Mouse (Mus musculus): ENCODE measurements around the gene Abca3. TPM values are rescaled to one million over a fixed set of nuclear protein-coding genes. Genes with fewer than 3 reads are reported as not detected.
"Not testable (repeated sequence)": the region's sequence is repeated elsewhere in the genome, so short reads cannot be mapped to it uniquely, and the experiment has no call there.

The Abca3 gene
- polyA plus RNA-seq, 1 experiment from 2014 or later: 14.1 TPM

GRCm38 (mm10) chr17:24442107-24442506 lies 90.4 kb downstream of the Abca3 start:
- no peak overlapping the region for H3K9ac ChIP-seq
- no peaks in the 10 kb centered on the region for H3K9me3 ChIP-seq (replicated peaks)
- H3K27ac ChIP-seq (replicated peaks): no peak overlapping the region
- 82% methylated on average over 14 of the region's 14 CpGs for WGBS (ENCODE audit: insufficient replicate concordance)
- ATAC-seq (ENCODE audit: insufficient read depth): no peak
- H3K4me3 ChIP-seq (replicated peaks): no peak overlapping the region
- peaks cover 84% of the 10 kb centered on the region for H3K36me3 ChIP-seq (replicated peaks)
- no peaks in the 10 kb centered on the region for H3K27me3 ChIP-seq
- H3K4me2 ChIP-seq: no peak overlapping the region
- no peaks in the 10 kb centered on the region for H3K4me1 ChIP-seq (replicated peaks)

- Histone ChIP-seq H3K9me3 (replicated peaks) (no peaks in the 10 kb centered on the region), H3K36me3 (replicated peaks) (peaks cover 84% of the 10 kb centered on the region), H3K27me3 (no peaks in the 10 kb centered on the region), H3K4me1 (replicated peaks) (no peaks in the 10 kb centered on the region), H3K4me3 (replicated peaks) (no peak within 1 kb of the TSS), H3K4me2 (no peak within 1 kb of the TSS), H3K9ac (no peak within 1 kb of the TSS), H3K27ac (replicated peaks) (no peak within 1 kb of the TSS)
- ATAC-seq (ENCODE audit: insufficient read depth): no peak
- WGBS (ENCODE audit: insufficient replicate concordance): 77% methylated on average over 7 of the region's 7 CpGs
Observed at GRCm38 (mm10) chr17:24442632-24443155, 90.9 kb downstream of the Abca3 start, which contains the start of gene Dnase1l2. Gene Dnase1l2 (minus strand): TSS chr17:24443105.

- H3K4me2 ChIP-seq: no peak overlapping the region
- H3K36me3 ChIP-seq (replicated peaks): peaks cover 84% of the 10 kb centered on the region
- no peak for ATAC-seq (ENCODE audit: insufficient read depth)
Observed at GRCm38 (mm10) chr17:24443409-24443808, 91.7 kb downstream of the Abca3 start.

GRCm38 (mm10) chr17:24446590-24446989 lies 94.8 kb downstream of the Abca3 start:
- no peak for ATAC-seq (ENCODE audit: insufficient read depth)
- H3K36me3 ChIP-seq (replicated peaks): peaks cover 87% of the 10 kb centered on the region

More at GRCm38 (mm10) chr17:24443409-24443808, 91.7 kb downstream of the Abca3 start:
- Histone ChIP-seq H3K9me3 (replicated peaks) (no peaks in the 10 kb centered on the region), H3K4me3 (replicated peaks) (no peak overlapping the region), H3K27me3 (no peaks in the 10 kb centered on the region), H3K9ac (no peak overlapping the region), H3K4me1 (replicated peaks) (no peaks in the 10 kb centered on the region), H3K27ac (replicated peaks) (no peak overlapping the region)
- 78% methylated on average over 4 of the region's 4 CpGs for WGBS (ENCODE audit: insufficient replicate concordance)

GRCm38 (mm10) chr17:24449507-24449906 lies 97.8 kb downstream of the Abca3 start:
- H3K4me3 ChIP-seq (replicated peaks): no peak overlapping the region
- 74% methylated on average over 6 of the region's 6 CpGs for WGBS (ENCODE audit: insufficient replicate concordance)

More at GRCm38 (mm10) chr17:24446590-24446989, 94.8 kb downstream of the Abca3 start:
- H3K4me3 ChIP-seq (replicated peaks): no peak overlapping the region
- H3K27ac ChIP-seq (replicated peaks): no peak overlapping the region
- WGBS (ENCODE audit: insufficient replicate concordance): 78% methylated on average over 8 of the region's 8 CpGs
- H3K9ac ChIP-seq: no peak overlapping the region
- H3K27me3 ChIP-seq: no peaks in the 10 kb centered on the region
- no peaks in the 10 kb centered on the region for H3K4me1 ChIP-seq (replicated peaks)
- H3K9me3 ChIP-seq (replicated peaks): no peaks in the 10 kb centered on the region
- H3K4me2 ChIP-seq: no peak overlapping the region

GRCm38 (mm10) chr17:24451220-24451619 lies 99.5 kb downstream of the Abca3 start:
- no peaks in the 10 kb centered on the region for H3K27me3 ChIP-seq
- H3K4me3 ChIP-seq (replicated peaks): no peak overlapping the region
- H3K4me1 ChIP-seq (replicated peaks): peaks cover 26% of the 10 kb centered on the region
- H3K36me3 ChIP-seq (replicated peaks): peaks cover 54% of the 10 kb centered on the region
- no peaks in the 10 kb centered on the region for H3K9me3 ChIP-seq (replicated peaks)
- ATAC-seq (ENCODE audit: insufficient read depth): no peak
- 83% methylated on average over 6 of the region's 6 CpGs for WGBS (ENCODE audit: insufficient replicate concordance)
- H3K9ac ChIP-seq: no peak overlapping the region
- no peak overlapping the region for H3K27ac ChIP-seq (replicated peaks)
- H3K4me2 ChIP-seq: no peak overlapping the region

More at GRCm38 (mm10) chr17:24449507-24449906, 97.8 kb downstream of the Abca3 start:
- Histone ChIP-seq H3K9me3 (replicated peaks) (no peaks in the 10 kb centered on the region), H3K9ac (no peak overlapping the region), H3K36me3 (replicated peaks) (peaks cover 71% of the 10 kb centered on the region), H3K27me3 (no peaks in the 10 kb centered on the region), H3K4me2 (no peak overlapping the region), H3K4me1 (replicated peaks) (peaks cover 17% of the 10 kb centered on the region), H3K27ac (replicated peaks) (no peak overlapping the region)
- no peak for ATAC-seq (ENCODE audit: insufficient read depth)

- Histone ChIP-seq H3K27ac (replicated peaks) (peak overlapping the region; percentile 99), H3K4me3 (replicated peaks) (peak overlapping the region; percentile 82; the same call in 1 of the 2 replicates), H3K36me3 (replicated peaks) (peaks cover 32% of the 10 kb centered on the region), H3K4me1 (replicated peaks) (peaks cover 29% of the 10 kb centered on the region), H3K27me3 (no peaks in the 10 kb centered on the region), H3K9ac (0 out of 2 replicates have a peak overlapping the region, but pooled peaks have one; percentile 93), H3K4me2 (peak overlapping the region; percentile 90), H3K9me3 (replicated peaks) (no peaks in the 10 kb centered on the region)
- WGBS (ENCODE audit: insufficient replicate concordance): 48% methylated on average over 2 of the region's 2 CpGs
- no peak for ATAC-seq (ENCODE audit: insufficient read depth)
Observed at GRCm38 (mm10) chr17:24453372-24453771, 101.6 kb downstream of the Abca3 start.

GRCm38 (mm10) chr17:24454218-24454755 lies 102.5 kb downstream of the Abca3 start:
- Histone ChIP-seq H3K4me3 (replicated peaks) (peak overlapping the region; percentile 82), H3K9me3 (replicated peaks) (no peaks in the 10 kb centered on the region), H3K4me2 (peak overlapping the region; percentile 90), H3K27me3 (no peaks in the 10 kb centered on the region), H3K27ac (replicated peaks) (peak overlapping the region; percentile 99), H3K36me3 (replicated peaks) (peaks cover 23% of the 10 kb centered on the region), H3K9ac (peak overlapping the region; percentile 93), H3K4me1 (replicated peaks) (peaks cover 29% of the 10 kb centered on the region)
- no peak for ATAC-seq (ENCODE audit: insufficient read depth)
- 2% methylated on average over 14 of the region's 14 CpGs for WGBS (ENCODE audit: insufficient replicate concordance)

- Histone ChIP-seq H3K9ac (peak overlapping the region; percentile 93), H3K27me3 (no peaks in the 10 kb centered on the region), H3K4me1 (replicated peaks) (peaks cover 29% of the 10 kb centered on the region), H3K36me3 (replicated peaks) (peaks cover 17% of the 10 kb centered on the region), H3K9me3 (replicated peaks) (no peaks in the 10 kb centered on the region), H3K4me3 (replicated peaks) (peak overlapping the region; percentile 82), H3K27ac (replicated peaks) (peak overlapping the region; percentile 99), H3K4me2 (peak overlapping the region; percentile 90)
- under 1% methylated on average over 67 of the region's 67 CpGs for WGBS (ENCODE audit: insufficient replicate concordance)
- peak; percentile 96 for ATAC-seq (ENCODE audit: insufficient read depth)
Observed at GRCm38 (mm10) chr17:24454756-24455522, 103.2 kb downstream of the Abca3 start.

GRCm38 (mm10) chr17:24455523-24456206 lies 103.9 kb downstream of the Abca3 start:
- Histone ChIP-seq H3K4me3 (replicated peaks) (peak overlapping the region; percentile 82), H3K4me2 (peak overlapping the region; percentile 90), H3K4me1 (replicated peaks) (peaks cover 29% of the 10 kb centered on the region), H3K9ac (peak overlapping the region; percentile 43), H3K36me3 (replicated peaks) (peaks cover 10% of the 10 kb centered on the region), H3K27ac (replicated peaks) (peak overlapping the region; percentile 99)
- H3K27me3 ChIP-seq; ATAC-seq (ENCODE audit: insufficient read depth); H3K9me3 ChIP-seq (replicated peaks): not testable (repeated sequence)
- 44% methylated on average over 10 of the region's 10 CpGs for WGBS (ENCODE audit: insufficient replicate concordance)

Measured in liver, embryonic 15.5 days (tissue).